Mouse (Mus musculus): ENCODE results near the gene Pxdc1.

GRCm38 (mm10) chr13:34647751-34648150, 5.5 kb downstream of the Pxdc1 start:
- TF ChIP-seq CTCF (IDR thresholded peaks at IDR 0.05; ENCODE audit: low read depth, low read length) (no peak), POLR2A (IDR thresholded peaks at IDR 0.05; ENCODE audit: insufficient read depth, low read length) (no peak), EP300 (IDR thresholded peaks at IDR 0.05; ENCODE audit: insufficient read depth, low read depth, low read length) (no peak)
